Mouse (Mus musculus) spleen, adult 12 weeks (tissue): ENCODE results near the gene Pou2f1.

Experiments used
- DNase-seq: peaks from one replicate; pipeline ENCODE4 v3.0.0; 2022; ENCODE audit warnings: low spot score

Pou2f1 gene

GRCm38 (mm10) chr1:165961676-165962364 is 40.7 kb downstream of the Pou2f1 start:
- no peak for DNase-seq

- DNase-seq: no peak
These were observed 44.3 kb downstream of the Pou2f1 start for GRCm38 (mm10) chr1:165958159-165958558.

- DNase-seq: no peak
These were observed 54.2 kb downstream of the Pou2f1 start for GRCm38 (mm10) chr1:165948214-165948813.

- DNase-seq: no peak
These were observed 59.2 kb downstream of the Pou2f1 start for GRCm38 (mm10) chr1:165943270-165943669.

GRCm38 (mm10) chr1:165935466-165935818 is 67.0 kb downstream of the Pou2f1 start:
- no peak for DNase-seq

GRCm38 (mm10) chr1:165934648-165935465 is 67.6 kb downstream of the Pou2f1 start:
- no peak for DNase-seq

GRCm38 (mm10) chr1:165933915-165934647 is 68.4 kb downstream of the Pou2f1 start:
- DNase-seq: no peak

- DNase-seq: no peak
These were observed 69.6 kb downstream of the Pou2f1 start for GRCm38 (mm10) chr1:165932842-165933241.

- no peak for DNase-seq
These were observed 72.0 kb downstream of the Pou2f1 start for GRCm38 (mm10) chr1:165930510-165930909.

GRCm38 (mm10) chr1:165927507-165928279 is 74.8 kb downstream of the Pou2f1 start:
- no peak for DNase-seq

- DNase-seq: no peak
These were observed 77.3 kb downstream of the Pou2f1 start for GRCm38 (mm10) chr1:165925207-165925606.

- DNase-seq: no peak
These were observed 80.0 kb downstream of the Pou2f1 start for GRCm38 (mm10) chr1:165922488-165922887.

- DNase-seq: no peak
These were observed 81.5 kb downstream of the Pou2f1 start for GRCm38 (mm10) chr1:165921026-165921425.

GRCm38 (mm10) chr1:165914416-165914801 is 88.1 kb downstream of the Pou2f1 start:
- DNase-seq: no peak

GRCm38 (mm10) chr1:165913720-165914415 is 88.6 kb downstream of the Pou2f1 start:
- no peak for DNase-seq

GRCm38 (mm10) chr1:165909471-165909870 is 93.0 kb downstream of the Pou2f1 start:
- DNase-seq: no peak

GRCm38 (mm10) chr1:165908806-165909205 is 93.7 kb downstream of the Pou2f1 start:
- no peak for DNase-seq

- no peak for DNase-seq
These were observed 94.3 kb downstream of the Pou2f1 start for GRCm38 (mm10) chr1:165908153-165908552.

GRCm38 (mm10) chr1:165903596-165903995 is 98.9 kb downstream of the Pou2f1 start:
- DNase-seq: no peak

- DNase-seq: no peak
These were observed 110.8 kb downstream of the Pou2f1 start for GRCm38 (mm10) chr1:165891686-165892085.
